Mouse (Mus musculus): ENCODE data around the gene Tardbp. TPM values are rescaled to one million over a fixed set of nuclear protein-coding genes. Genes with fewer than 3 reads are reported as not detected.
A peak's percentile ranks its signal among the peaks of the same experiment; 100 is the strongest.

Tardbp gene
- polyA plus RNA-seq, 1 experiment from 2014 or later: 272 TPM

- no peak overlapping the region for H3K27ac ChIP-seq (replicated peaks)
- H3K36me3 ChIP-seq: no peaks in the 10 kb centered on the region
- 86% methylated on average over 2 of the region's 2 CpGs for WGBS
- H3K4me2 ChIP-seq (replicated peaks): no peak overlapping the region
- no peaks in the 10 kb centered on the region for H3K27me3 ChIP-seq
- no peak overlapping the region for H3K9ac ChIP-seq (replicated peaks)
- H3K9me3 ChIP-seq: no peaks in the 10 kb centered on the region
- no peak overlapping the region for H3K4me3 ChIP-seq
- ATAC-seq (replicated peaks): no peak
- H3K4me1 ChIP-seq: no peaks in the 10 kb centered on the region
Measured at GRCm38 (mm10) chr4:148633395-148634061, 6.7 kb upstream of the Tardbp start.

- Histone ChIP-seq H3K36me3 (no peaks in the 10 kb centered on the region), H3K4me3 (no peak overlapping the region), H3K9me3 (no peaks in the 10 kb centered on the region), H3K4me2 (replicated peaks) (no peak overlapping the region), H3K27ac (replicated peaks) (no peak overlapping the region), H3K9ac (replicated peaks) (no peak overlapping the region), H3K4me1 (0 out of 2 replicates have a peak, but pooled peaks cover 2% of the 10 kb centered on the region), H3K27me3 (no peaks in the 10 kb centered on the region)
- 77% methylated on average over 3 of the region's 3 CpGs for WGBS
- ATAC-seq (replicated peaks): no peak
Measured at GRCm38 (mm10) chr4:148632013-148632692, 5.3 kb upstream of the Tardbp start.

GRCm38 (mm10) chr4:148627246-148627645, 427 bp upstream of the Tardbp start:
- Histone ChIP-seq H3K27ac (replicated peaks) (no peak overlapping the region), H3K9me3 (no peaks in the 10 kb centered on the region)
- 62% methylated on average over 3 of the region's 3 CpGs for whole genome bisulfite sequencing

GRCm38 (mm10) chr4:148625756-148626622, 830 bp downstream of the Tardbp start:
- H3K36me3 ChIP-seq: peaks cover 40% of the 10 kb centered on the region
- H3K4me2 ChIP-seq (replicated peaks): peak overlapping the region; percentile 82
- WGBS: under 1% methylated on average over 57 of the region's 57 CpGs
- H3K4me1 ChIP-seq: peaks cover 28% of the 10 kb centered on the region
- peak overlapping the region; percentile 97 for H3K9ac ChIP-seq (replicated peaks)
- no peaks in the 10 kb centered on the region for H3K27me3 ChIP-seq
- peak overlapping the region; percentile 93 for H3K27ac ChIP-seq (replicated peaks)
- no peaks in the 10 kb centered on the region for H3K9me3 ChIP-seq
- H3K4me3 ChIP-seq: peak overlapping the region; percentile 76
- ATAC-seq (replicated peaks): no peak; the same call in 1 of the 2 replicates

More at GRCm38 (mm10) chr4:148627246-148627645, 427 bp upstream of the Tardbp start:
- peak overlapping the region; percentile 76 for H3K4me3 ChIP-seq
- peaks cover 28% of the 10 kb centered on the region for H3K4me1 ChIP-seq
- peak; percentile 48 for ATAC-seq (replicated peaks)
- H3K27me3 ChIP-seq: no peaks in the 10 kb centered on the region
- 0 out of 2 replicates have a peak overlapping the region, but pooled peaks have one; percentile 10 for H3K9ac ChIP-seq (replicated peaks)
- peak overlapping the region; percentile 82 for H3K4me2 ChIP-seq (replicated peaks)
- H3K36me3 ChIP-seq: peaks cover 28% of the 10 kb centered on the region

GRCm38 (mm10) chr4:148625010-148625409, 1.8 kb downstream of the Tardbp start:
- no peak overlapping the region for H3K9ac ChIP-seq (replicated peaks)

GRCm38 (mm10) chr4:148623609-148624008, 3.2 kb downstream of the Tardbp start:
- no peak overlapping the region for H3K4me3 ChIP-seq
- WGBS: 88% methylated on average over 4 of the region's 4 CpGs
- no peak for ATAC-seq (replicated peaks)
- H3K4me1 ChIP-seq: peaks cover 28% of the 10 kb centered on the region
- H3K27ac ChIP-seq (replicated peaks): no peak overlapping the region
- peaks cover 62% of the 10 kb centered on the region for H3K36me3 ChIP-seq
- H3K9me3 ChIP-seq: no peaks in the 10 kb centered on the region
- no peak overlapping the region for H3K9ac ChIP-seq (replicated peaks)
- H3K27me3 ChIP-seq: no peaks in the 10 kb centered on the region
- no peak overlapping the region for H3K4me2 ChIP-seq (replicated peaks)

More at GRCm38 (mm10) chr4:148625010-148625409, 1.8 kb downstream of the Tardbp start:
- WGBS: 87% methylated on average over 10 of the region's 10 CpGs
- peak overlapping the region; percentile 76; the same call in 1 of the 2 replicates for H3K4me3 ChIP-seq
- ATAC-seq (replicated peaks): no peak
- H3K4me2 ChIP-seq (replicated peaks): peak overlapping the region; percentile 82
- no peak overlapping the region for H3K27ac ChIP-seq (replicated peaks)
- no peaks in the 10 kb centered on the region for H3K27me3 ChIP-seq
- no peaks in the 10 kb centered on the region for H3K9me3 ChIP-seq
- peaks cover 28% of the 10 kb centered on the region for H3K4me1 ChIP-seq
- peaks cover 48% of the 10 kb centered on the region for H3K36me3 ChIP-seq

GRCm38 (mm10) chr4:148622485-148622884, 4.3 kb downstream of the Tardbp start:
- Histone ChIP-seq H3K27me3 (no peaks in the 10 kb centered on the region), H3K9ac (replicated peaks) (no peak overlapping the region), H3K27ac (replicated peaks) (no peak overlapping the region), H3K4me1 (peaks cover 28% of the 10 kb centered on the region), H3K36me3 (peaks cover 69% of the 10 kb centered on the region), H3K4me3 (no peak overlapping the region), H3K4me2 (replicated peaks) (no peak overlapping the region), H3K9me3 (no peaks in the 10 kb centered on the region)
- no peak for ATAC-seq (replicated peaks)
- WGBS: 90% methylated on average over 4 of the region's 4 CpGs

- Histone ChIP-seq H3K9ac (replicated peaks) (no peak overlapping the region), H3K36me3 (peaks cover 84% of the 10 kb centered on the region), H3K9me3 (no peaks in the 10 kb centered on the region), H3K4me3 (no peak overlapping the region), H3K4me1 (peaks cover 24% of the 10 kb centered on the region), H3K4me2 (replicated peaks) (no peak overlapping the region), H3K27ac (replicated peaks) (no peak overlapping the region), H3K27me3 (no peaks in the 10 kb centered on the region)
- 96% methylated on average over 1 of the region's 1 CpGs for WGBS
- ATAC-seq (replicated peaks): no peak
Measured at GRCm38 (mm10) chr4:148620718-148621117, 6.1 kb downstream of the Tardbp start.

GRCm38 (mm10) chr4:148619805-148620204, 7.0 kb downstream of the Tardbp start:
- H3K9me3 ChIP-seq: no peaks in the 10 kb centered on the region
- no peak overlapping the region for H3K4me3 ChIP-seq
- peaks cover 16% of the 10 kb centered on the region for H3K4me1 ChIP-seq
- ATAC-seq (replicated peaks): no peak
- no peak overlapping the region for H3K27ac ChIP-seq (replicated peaks)
- WGBS: 96% methylated on average over 1 of the region's 1 CpGs
- H3K27me3 ChIP-seq: no peaks in the 10 kb centered on the region
- peaks cover 90% of the 10 kb centered on the region for H3K36me3 ChIP-seq
- no peak overlapping the region for H3K4me2 ChIP-seq (replicated peaks)
- H3K9ac ChIP-seq (replicated peaks): no peak overlapping the region

GRCm38 (mm10) chr4:148613738-148614137, 13.1 kb downstream of the Tardbp start:
- Histone ChIP-seq H3K9ac (replicated peaks) (no peak overlapping the region), H3K27me3 (no peaks in the 10 kb centered on the region), H3K4me3 (no peak overlapping the region), H3K9me3 (no peaks in the 10 kb centered on the region), H3K27ac (replicated peaks) (no peak overlapping the region), H3K36me3 (peaks cover 51% of the 10 kb centered on the region), H3K4me2 (replicated peaks) (no peak overlapping the region), H3K4me1 (peaks cover 16% of the 10 kb centered on the region)
- ATAC-seq (replicated peaks): no peak
- 44% methylated on average over 9 of the region's 9 CpGs for WGBS

- ATAC-seq (replicated peaks): no peak
- H3K4me3 ChIP-seq: no peak overlapping the region
- H3K36me3 ChIP-seq: peaks cover 44% of the 10 kb centered on the region
- H3K9me3 ChIP-seq: no peaks in the 10 kb centered on the region
- 36% methylated on average over 4 of the region's 4 CpGs for WGBS
- H3K27me3 ChIP-seq: no peaks in the 10 kb centered on the region
- no peak overlapping the region for H3K9ac ChIP-seq (replicated peaks)
- peaks cover 16% of the 10 kb centered on the region for H3K4me1 ChIP-seq
- H3K4me2 ChIP-seq (replicated peaks): no peak overlapping the region
- peak overlapping the region; percentile 37; the same call in 1 of the 2 replicates for H3K27ac ChIP-seq (replicated peaks)
Measured at GRCm38 (mm10) chr4:148612557-148612956, 14.3 kb downstream of the Tardbp start.
